Mouse (Mus musculus): ENCODE data around the gene Ifitm10.
"Not testable (repeated sequence)": the region's sequence is repeated elsewhere in the genome, so short reads cannot be mapped to it uniquely, and the experiment has no call there.

Gene Ifitm10

DNA sequence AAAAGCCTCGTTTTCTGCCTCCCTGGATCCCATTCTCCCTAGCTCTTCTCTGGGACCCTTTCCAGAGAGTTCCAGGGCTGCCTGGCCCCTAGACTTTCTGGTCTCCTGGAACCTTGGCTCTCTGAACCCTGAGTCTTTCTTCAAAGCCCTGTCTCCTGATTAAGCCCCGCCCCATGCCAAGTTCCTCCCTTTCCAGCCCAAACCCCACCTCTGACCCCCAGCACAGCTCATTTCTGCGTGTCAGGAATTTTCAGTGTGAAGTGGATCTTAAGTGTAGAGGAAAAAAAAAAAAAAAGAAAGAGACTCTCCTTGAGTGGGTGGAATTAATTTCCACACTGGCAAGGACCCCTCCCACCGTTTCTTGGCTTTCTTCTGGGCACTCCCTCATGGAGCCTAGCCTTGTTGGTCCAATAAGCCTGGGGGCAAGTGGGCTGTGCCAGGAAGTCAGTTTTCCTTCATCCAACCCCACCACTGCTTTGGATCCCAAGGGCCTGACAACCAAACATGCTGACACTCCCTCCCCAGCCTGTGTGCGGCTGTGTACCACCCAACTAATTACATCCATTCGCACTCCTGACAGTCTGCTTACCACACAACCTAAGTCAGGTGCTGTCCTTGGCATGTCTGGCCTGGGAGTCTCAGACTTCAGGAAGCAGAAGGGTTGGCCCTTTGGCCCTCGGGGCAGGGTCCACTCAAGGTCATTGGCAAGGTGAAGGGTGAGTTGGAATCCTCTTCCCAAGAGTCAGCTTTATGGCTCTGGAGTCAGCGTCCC lies at the start of gene Ifitm10:
Ifitm10 (minus strand) TSS at position 113 of the 772 bp plus-strand sequence.
- no peak for DNase-seq (ENCODE audit: low read depth, low spot score)

DNA sequence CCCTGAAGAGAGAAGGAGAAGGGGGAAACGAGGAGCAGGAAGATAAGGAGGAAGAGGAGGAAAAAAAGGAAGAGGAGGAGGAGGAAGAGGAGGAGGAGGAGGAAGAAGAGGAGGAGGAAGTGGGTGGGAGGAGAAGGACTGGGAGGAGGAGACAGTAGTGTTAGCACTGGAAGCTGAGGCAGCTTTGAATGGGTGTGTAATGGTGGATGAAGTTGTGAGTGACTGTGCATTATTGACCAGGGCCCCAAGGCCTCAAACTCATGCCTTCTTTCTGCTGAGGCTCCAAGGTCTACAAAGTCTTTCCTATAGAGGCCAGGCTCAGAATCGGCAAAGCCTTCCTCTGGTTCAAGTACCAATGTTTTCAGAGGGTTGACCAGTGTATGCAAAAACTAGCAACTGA lies 48.3 kb upstream of the Ifitm10 start:
- DNase-seq (ENCODE audit: low read depth, low spot score), result peak; percentile 40

DNA sequence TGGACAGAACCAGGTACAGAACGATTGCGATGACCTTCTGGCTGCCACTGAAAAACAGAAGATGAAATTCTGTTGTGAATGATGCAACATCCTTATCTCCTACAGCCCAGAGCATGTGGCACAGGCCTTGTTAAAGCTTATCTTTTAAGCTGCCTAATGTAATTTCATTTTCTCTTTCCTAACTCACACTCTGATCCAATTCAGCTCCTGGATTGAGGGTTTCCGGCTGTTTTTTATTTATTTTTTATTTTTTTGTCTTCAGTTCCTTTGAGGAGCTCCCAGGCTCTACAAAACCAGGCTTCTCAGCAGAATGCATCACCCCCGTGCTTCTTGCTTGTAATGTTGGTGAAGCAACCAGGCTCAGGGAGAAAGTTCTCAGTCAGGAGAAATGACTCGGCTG lies 46.3 kb upstream of the Ifitm10 start:
- DNase-seq (ENCODE audit: low read depth, low spot score), result peak; percentile 56

DNA sequence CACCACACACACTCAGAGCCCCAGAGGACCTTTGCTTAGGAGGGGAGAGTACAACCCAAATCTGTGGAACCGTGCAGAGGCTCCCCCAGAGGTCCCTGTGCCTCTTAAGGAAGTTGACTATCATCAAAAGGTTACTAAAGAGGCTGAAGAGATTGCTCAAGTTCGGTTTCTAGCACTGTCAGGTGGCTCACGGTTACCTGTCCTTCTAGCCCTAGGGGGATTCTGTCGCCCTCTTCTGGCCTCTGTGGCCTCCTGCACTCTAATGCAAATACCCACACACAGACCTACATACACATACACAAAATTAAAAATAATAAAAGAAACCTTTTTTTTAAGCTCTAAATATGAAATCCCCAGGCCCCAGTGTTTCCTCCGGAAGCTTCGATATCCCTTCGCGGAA lies 45.1 kb upstream of the Ifitm10 start:
- DNase-seq (ENCODE audit: low read depth, low spot score), result no peak

DNA sequence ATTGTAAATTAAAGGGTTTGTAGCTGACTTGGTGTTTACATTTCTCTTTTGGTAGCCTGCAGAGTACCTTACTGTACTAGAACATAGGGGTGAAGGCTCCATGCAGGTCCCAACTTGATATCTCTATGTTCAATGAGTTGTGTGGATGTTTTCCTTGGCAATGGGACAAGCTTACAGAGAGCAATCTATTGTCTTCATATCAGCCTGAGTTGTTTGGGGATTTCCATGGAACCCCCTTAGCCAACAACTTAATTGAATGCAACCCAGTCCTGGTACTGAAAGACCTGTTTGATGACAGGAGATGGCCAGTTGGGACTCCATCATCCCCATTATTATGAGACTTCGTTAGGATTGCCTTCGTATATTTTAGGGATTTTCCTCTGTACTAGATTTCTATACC lies 44.5 kb upstream of the Ifitm10 start:
- DNase-seq (ENCODE audit: low read depth, low spot score), result no peak

DNA sequence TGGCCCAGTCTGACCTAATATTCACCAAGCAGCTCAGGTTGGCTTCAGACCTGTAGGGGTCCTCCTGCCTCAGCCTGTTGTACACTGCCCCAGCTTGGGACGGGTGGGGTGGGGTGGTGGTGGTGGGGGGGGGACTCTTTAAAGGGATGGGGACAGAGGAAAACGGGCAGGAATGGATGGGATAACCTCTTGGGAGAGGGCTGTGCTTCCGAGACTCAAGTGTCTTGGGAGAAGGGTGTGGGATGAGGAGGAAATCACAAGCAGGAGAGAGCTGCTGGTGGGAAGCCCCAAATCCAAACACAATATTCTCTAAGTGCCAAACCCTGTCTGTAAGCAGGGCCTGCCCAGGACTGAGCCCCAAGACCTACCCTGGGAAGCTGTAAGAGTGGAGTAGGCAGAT lies 42.7 kb upstream of the Ifitm10 start:
- DNase-seq (ENCODE audit: low read depth, low spot score), result no peak

DNA sequence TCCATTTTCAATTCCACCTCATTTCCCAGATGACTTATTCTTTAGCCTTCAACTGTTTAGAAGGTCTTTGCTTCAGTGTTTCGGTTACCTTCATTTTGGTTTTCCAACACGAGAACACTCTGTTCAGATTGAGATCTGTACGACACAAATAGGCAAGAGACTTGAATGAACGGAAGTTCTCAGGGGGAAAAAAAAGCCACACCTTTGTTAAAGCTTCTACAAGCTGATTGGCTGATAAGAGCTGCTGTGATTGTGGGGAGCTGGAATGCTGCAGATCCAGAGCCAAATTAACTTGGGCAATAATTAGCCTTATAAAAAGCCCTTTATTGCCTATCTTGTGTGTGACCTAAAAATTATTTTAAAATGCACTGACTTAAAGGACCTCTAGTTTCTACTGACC lies 41.8 kb upstream of the Ifitm10 start:
- no peak for DNase-seq (ENCODE audit: low read depth, low spot score)

DNA sequence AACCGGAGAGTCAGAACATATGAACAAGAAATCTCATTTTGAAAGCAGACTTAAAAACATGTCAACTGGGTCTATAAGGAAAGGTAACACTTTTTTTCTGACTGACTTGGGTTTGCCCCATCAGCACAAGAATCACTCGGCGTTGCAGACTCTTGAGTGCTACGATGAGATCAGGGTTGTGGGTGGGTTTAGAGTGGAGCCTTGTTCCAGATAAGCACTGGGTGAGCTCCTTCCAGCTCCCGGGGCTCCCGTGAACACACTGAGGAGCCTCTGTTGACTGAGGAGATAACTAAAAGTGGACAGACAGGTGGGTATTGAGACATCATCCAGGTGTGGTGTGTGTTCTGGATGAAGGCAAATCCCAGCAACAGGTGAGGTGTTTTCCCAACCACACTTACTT lies 39.7 kb upstream of the Ifitm10 start:
- no peak for DNase-seq (ENCODE audit: low read depth, low spot score)

DNA sequence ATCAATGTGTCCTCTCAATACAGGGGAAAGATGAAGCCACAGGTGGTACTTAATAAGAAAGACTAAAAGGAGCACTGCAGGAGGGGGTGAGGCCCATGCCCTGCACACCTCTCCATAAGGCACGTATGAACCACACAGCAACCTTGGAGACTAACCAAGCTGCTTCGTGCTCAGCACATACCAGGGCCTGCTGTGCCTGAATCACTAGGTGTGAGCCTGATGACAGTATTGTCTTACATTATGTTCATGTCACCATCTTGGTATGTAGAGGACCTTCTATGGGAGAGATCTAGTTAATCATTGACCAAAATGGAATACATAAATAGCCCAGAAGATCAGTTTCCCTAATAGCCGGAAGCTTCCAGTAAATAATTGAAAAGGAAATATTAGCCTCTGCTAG lies 36.0 kb upstream of the Ifitm10 start:
- no peak for DNase-seq (ENCODE audit: low read depth, low spot score)

DNA sequence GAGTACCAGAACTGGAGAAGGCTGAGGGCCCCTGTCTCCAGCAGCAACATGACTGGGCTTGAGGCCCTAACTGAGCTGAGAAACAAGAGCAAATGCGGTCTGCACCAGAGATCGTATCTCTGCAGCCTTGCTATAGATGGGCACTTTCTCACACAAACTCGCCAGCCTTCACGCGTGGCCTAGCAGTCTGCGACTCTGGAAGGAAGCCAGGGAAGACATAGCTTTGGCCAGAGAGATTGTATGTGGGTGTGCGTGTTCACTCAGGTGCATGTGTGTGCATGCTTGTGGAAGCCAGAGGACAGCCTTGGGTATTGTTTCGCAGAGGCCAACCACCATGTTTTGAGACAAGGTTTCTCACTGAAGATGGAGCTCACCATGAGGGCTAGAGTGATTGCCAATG lies 35.1 kb upstream of the Ifitm10 start:
- no peak for DNase-seq (ENCODE audit: low read depth, low spot score)

DNA sequence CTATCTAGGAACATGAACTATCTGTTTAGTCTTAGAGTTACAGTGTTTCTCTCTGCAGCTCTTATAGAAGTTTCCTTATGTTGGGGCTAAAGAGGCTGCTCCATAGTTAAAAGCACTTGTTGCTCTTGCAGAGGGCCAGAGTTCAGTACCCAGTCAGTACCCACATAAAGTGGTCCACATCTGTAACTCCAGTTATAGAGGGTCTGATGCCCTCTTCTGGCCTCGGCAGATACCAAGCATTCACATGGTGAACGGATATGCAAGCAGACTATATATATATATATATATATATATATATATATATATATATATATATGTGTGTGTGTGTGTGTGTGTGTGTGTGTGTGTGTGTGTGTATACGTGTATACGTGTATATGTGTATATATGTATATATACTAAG lies 34.4 kb upstream of the Ifitm10 start:
- DNase-seq (ENCODE audit: low read depth, low spot score), result no peak

DNA sequence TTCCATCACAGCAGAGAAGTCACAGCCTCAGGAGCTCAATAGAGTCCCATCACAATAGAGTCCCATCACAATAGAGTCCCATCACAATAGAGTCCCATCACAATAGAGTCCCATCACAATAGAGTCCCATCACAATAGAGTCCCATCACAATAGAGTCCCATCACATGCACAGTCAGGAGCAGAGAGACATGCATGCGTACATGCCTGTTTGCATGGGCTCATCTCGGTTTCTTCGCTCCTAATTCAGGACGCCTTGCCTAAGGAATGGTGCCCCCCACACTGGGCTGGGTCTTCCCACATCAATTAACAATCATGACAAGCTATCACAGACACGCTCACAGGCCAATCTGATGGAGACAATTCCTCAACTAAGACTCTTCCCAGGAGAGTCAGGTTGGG lies 31.6 kb upstream of the Ifitm10 start:
- not testable (repeated sequence) for DNase-seq (ENCODE audit: low read depth, low spot score)

DNA sequence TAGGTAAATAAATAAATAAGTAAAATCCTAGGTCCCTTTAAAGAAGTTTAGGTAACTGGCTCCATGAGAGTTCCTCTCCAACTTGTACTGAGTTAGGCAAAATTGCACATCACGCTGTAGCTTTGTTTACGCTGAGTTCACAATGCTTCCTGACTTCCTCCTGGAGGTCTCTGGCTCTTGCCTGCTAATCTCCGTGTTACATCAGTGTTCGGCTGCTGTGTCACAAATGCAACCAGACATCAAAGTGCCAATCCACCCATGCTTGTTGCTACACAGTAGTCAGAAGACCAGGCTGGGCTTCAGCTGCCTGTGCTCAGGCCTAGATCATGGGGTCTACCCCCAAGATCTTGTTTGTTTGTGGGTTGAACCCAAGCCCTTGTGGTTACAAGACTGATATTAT lies 30.0 kb upstream of the Ifitm10 start:
- DNase-seq (ENCODE audit: low read depth, low spot score), result no peak

DNA sequence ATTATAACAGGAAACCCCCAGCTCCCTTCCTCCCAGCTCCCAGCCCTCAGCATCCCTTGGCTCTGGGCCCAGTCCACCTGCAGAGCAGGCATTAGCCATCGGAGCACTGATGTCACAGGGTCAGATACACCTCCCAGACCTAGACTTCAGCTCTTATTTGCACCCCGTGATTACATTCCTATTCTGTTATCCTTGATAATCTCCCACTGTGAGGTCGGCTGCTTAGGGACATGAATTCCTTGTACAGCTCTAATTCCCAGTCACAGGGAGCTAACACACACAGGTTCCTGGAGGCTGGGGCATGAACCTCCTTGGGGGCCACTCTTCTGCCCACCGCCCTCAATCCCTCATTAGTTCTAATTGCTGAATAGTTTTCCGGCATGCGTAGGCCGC lies 27.2 kb upstream of the Ifitm10 start:
- DNase-seq (ENCODE audit: low read depth, low spot score), result no peak

DNA sequence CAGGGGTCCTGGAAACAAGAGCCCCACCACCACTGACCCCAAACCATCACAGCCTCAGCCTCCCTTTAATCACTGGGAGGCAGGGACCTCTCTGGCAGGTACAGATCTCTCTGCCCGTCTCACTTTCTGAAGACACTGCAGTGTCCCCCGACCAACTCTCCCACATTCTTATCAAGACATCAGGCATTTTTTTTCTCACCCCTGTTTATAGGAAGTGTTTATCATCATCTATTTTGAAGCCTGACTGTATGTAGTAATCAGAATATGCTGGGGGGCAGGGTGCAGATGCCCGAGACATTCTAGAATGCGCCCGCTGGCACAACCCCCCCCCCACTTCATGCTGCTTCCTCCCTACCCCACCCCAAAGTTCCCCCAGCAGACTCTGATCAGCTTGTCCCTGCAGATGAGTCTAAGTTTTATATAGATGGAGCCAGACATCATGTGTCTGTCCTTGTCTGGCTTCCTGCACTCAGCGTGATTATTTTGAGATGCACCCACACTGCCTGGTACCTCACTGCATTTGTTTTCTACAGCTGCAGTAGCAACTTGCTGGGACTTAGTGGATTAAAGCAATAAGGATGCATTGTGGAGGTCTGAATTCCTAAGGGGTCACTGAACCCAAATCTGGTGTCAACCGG lies 26.7 kb upstream of the Ifitm10 start:
- no peak for DNase-seq (ENCODE audit: low read depth, low spot score)

DNA sequence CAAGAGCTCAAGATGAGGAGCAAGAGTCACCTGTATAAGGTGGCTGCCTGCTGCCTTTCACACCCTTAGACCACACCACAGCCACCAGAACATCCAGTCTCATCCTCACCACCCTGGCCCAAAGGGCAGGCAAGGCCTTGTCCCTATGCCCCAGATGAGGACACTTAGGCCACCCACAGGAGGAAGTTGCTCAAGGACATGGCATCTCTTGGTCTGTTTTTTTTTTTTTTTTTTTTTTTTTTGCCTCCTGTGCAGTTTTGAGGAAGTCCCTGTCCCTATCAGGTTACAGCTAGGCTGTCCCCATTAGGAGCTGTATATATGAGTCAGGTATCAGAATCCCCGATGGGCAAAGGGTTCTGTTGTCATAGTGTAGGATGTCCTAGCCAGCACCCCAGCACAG lies 25.7 kb upstream of the Ifitm10 start:
- no peak for DNase-seq (ENCODE audit: low read depth, low spot score)

DNA sequence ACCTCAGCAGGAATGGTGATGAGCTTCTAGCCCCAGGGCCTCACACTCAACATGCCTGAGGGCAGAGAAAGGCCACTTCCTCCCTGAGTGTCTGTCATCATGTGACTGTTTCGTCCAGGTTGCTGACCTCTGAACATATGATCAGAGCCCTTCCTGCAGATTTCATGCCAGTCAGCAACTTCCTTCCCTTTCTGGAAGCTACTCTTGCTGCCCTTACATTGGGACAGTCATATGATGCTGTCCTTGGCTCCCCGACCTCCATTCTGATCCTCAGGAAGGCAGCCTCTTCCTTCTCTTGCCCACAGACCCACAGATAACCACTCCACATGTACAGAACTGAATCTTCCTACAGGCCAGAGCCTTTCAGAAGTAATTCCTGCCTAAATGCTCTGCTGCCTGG lies 24.5 kb upstream of the Ifitm10 start:
- no peak for DNase-seq (ENCODE audit: low read depth, low spot score)

DNA sequence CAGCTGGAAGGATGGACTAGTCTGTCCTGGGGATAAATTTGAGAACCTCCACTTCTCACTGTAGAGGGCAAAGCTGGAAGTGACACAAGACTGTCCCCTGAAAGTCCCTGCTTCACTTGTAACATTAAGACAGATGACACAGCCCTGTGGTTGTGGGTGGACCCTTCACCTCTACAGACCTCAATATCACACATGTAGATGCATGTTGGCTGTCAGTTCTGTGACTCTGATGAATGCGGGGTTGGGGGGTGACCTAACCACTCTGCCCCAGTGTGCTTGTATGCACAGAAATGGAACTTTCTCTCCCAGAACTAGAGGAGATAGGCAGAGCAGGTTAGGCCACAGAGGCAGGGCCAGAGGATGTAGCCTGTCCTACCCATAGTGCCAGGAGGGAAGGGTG lies 23.1 kb upstream of the Ifitm10 start:
- DNase-seq (ENCODE audit: low read depth, low spot score), result no peak

DNA sequence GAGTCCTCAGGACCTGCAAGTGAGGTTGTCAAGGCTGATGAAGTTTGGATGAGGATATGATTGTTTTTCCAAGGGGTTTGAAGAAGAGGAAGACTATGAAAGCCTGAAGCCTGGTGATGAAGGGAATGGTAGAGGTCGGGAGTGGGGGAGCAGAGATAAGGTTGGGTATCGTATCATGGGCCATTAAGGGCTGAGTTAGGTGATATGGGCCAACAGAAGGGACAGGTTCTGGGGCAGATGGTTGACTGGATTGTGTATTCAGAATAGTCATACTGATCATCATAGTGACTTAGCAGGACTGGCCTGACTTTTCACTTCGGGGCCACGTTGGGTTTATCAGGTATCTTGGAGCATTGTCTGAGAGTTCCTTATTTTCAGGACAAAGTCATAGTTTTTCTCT lies 21.9 kb upstream of the Ifitm10 start:
- DNase-seq (ENCODE audit: low read depth, low spot score), result no peak

DNA sequence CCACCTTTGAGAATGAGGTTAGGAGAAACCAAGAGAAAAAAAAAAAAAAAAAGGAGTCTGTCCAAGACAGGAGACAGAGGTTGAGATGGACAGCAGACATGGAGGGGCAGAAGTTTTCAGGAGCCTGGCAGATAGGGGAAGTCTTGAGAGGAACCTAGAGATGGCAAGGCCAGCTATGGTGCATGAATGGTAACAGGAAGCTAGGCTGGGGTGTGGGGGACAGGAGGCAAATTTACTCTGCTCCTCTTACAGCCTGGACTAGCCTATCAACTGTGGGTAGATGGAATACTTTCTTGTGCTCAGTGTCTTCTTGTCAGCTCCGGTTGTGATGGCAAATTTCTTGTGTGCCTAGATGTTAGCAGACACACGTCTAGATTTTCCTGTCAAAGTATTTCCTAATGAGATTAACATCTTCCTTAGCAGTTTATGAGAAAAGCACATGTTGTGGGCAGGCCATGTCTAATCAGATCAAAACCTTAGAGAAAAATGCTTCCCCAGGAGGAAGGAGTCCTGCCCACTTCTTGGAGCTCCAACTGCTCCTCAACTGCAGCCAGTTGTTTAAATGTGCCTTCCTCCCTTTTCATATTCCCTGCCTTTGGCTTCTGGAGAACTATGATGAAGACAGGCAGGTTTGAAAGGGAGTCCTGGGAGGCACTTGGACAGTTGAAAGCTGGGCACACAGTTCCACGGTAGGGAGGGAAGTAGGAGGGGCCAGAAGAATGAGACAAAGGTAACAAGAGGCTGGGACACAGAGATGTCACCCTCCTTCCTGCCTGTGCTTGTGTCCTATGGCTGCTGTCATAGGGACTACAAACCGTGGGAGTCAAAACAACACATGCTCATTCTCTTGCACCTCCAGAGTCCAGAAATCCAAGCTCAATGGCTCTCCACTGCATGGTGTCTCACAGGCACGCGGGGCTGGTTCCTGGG lies 21.0 kb upstream of the Ifitm10 start:
- DNase-seq (ENCODE audit: low read depth, low spot score), result no peak

DNA sequence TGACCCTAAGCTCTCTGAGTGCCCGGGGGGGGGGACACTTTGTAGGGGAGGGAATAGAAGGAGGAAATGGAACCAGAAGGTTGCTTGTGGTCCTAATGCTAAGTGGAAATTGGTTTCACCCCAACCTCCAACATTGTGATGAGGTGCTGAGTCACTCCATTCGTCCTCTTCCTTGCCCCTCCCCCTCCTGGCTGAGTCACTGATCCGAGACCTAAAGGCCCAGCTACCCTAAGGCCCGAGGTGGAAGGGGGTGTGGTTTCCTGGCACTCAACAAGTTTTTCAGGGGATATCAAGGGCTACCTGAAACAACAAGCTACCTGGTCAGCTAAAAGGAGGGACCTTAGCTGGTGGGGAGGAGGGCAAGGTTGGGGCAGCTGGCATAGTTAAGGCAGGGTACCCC lies 19.6 kb upstream of the Ifitm10 start:
- DNase-seq (ENCODE audit: low read depth, low spot score), result peak; percentile 92

DNA sequence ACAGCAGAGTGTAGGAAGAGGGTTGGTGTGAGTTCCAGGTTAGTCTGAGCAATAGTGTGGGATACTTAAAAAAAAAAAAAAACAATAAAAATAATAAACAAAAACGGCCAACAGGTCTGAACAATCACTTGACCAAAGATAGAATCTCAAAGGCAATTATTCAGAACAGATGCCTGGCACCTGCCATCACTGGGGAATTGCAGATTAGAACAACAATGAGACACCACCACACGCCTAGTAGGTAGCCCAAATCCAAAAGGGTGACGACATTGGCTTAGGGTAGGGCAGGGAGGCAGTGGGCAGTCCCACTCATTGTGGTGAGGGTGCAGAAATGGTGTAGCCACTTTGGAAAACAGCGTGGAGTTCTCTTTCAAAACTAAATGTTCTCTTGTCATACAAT lies 18.1 kb upstream of the Ifitm10 start:
- no peak for DNase-seq (ENCODE audit: low read depth, low spot score)

DNA sequence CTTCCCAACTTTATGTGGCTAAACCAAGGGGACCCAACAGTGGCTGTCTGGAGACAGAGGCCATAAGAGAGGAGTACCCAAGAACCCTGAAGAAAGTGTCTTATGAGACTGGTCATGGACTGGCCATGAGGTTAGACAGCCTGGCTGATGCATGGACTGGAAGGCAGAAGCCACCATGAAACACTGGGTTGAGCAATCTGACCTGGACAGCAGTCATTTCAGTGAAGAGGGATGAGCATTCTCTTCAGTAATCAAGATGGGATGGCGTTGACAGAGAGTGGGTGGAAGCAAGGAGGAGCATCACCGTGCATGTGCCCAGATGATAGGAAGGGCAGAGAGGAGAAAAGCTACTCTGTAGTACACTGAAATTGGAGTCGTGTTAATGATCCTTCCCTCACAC lies 17.6 kb upstream of the Ifitm10 start:
- DNase-seq (ENCODE audit: low read depth, low spot score), result no peak

Data from c-Kit-negative CD71-positive TER-119-positive erythroid progenitor cells, embryonic 14.5 days (primary cell).